Mouse (Mus musculus) embryo, embryonic 11 days (tissue): ENCODE results near the gene Slc48a1.

Source experiments
- DNase-seq: peaks from one replicate; pipeline ENCODE4 v3.0.0-alpha.2; 2015

Gene Slc48a1

DNA sequence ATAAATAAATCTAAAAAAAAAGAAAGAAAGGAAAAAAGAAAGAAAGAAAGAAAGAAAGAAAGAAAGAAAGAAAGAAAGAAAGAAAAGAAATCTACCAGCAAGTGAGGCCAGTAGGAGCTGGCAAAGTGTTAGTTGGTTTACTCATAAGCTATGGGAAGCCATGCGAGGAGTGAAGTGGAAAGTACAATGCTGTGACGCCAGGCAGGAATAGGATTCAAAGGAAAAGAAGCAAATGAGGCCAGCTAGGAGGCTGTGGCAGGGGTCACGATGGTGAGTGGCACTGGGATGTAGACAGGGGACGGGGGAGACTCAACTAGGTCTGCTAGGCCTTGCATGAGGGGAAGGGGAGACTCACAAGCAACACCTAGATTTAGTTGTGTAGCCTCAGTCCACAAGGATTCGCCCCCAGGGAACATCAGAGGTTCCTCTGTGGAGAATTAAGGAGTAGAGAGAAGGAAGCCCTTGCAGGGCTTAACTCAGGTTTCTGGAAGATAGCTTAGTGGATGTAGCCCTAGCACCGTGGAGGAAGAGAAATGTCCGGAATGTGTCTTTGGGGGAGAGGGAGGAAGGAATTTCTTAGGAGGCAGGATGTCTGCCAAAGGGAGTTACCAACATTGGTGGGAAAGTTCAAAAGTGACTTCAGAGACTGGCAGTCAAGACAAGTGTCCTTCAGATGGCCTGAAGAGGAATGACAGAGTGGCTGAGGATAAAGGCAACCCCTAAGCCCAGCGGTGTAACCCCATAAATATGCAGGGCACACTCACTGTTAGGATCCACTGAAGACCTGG lies at the start of gene Slc48a1:
Gene Slc48a1, plus strand, starts transcription at position 210 of the 788 bp plus-strand sequence.
- DNase-seq, result no peak

DNA sequence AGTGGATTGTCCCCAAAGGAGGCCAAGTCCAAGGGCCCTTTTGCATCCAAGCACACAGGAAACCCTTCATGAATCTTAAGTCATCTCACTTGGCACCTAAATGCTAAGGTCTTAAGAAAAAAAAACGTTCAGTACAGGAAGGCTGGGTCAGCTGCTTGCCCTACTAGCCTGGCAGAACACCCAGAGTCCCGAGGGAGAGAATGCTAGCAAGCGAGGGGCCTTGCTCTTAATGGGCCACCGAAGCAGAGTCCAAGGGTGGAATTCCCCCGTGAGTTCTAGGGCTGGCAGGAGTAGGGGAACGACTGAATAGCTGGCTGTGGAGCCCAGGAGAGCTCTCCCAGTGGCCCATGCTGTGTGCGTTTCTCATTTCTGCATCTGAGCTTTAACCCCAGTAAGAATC lies 49.5 kb upstream of the Slc48a1 start:
- no peak for DNase-seq

DNA sequence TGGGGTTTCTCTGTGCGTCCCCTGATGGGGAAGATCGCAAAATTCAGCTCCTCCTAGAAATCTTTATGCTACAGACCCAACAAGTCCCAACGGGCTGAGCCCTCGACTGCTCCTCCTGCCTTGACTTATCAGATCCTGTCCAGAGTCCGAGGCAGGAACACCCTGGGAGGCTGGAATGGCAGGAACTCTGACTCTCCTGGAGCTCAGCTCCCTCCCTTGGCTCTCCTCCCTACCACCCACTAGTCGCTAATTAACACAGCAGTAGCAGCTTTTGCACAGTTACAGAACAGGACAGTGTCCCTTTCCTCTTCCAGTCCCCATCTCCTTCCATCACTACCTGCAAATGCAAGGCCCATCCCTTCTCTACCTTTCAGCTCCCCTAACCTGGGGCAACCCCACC lies 48.0 kb upstream of the Slc48a1 start:
- no peak for DNase-seq

DNA sequence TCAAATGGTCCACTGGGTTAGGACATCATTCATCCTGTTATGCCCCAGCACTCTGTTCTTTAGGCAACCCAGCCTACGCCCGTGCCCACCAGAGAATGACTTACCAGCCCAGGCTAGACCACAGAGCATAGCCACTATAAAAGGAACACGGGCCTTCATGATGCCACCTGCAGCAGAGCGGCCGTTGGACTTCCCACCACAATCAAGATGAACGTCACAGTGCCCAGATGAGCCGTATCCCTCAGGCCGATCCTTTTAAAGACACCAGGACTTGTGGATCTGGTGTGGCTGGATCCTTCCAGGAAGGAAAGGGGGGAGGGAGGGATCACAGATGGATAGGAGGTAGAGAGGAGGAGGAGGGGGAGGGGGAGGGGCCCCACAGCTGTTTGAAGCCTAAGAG lies 47.2 kb upstream of the Slc48a1 start, which contains the start of gene Endou:
Gene Endou, minus strand, starts transcription at position 229 of the 400 bp plus-strand sequence.
- DNase-seq, result no peak

DNA sequence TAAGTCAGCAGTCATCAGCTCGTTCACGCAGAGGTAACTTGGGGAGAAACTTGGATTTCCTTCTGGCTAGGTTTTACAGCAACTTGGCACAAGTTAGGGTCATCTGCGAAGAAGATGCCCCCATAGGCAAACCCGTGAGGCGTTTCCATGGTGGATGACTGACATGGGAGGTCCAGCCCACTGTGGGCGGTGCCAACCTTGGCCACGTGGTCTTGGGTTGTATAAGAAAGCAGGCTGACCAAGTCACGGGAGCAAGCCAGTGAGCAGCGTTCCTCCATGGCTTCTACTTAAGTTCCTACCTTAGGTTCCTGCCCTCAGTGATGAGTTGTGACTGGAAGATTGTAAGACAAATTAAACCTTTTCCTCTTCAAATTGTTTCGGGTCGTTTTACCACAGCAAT lies 46.3 kb upstream of the Slc48a1 start:
- no peak for DNase-seq

DNA sequence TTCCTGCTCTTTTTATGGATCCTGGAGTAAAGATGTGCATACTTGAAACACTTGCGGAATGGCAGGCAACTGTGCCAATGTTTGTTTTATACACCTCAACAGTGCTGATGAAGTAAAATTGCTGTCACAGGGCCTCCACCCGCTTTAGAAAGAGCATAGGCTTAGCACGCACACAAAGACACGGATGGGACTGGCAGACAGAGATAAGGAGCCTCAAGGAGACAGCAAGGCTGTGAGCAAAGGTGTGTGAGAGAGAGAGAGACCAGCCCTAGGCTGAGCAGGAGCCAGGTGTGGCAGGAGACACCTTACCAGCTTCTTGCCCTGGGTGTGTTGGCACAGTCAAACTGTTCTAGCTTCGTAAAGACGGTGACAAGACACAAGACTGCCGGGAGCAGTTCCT lies 39.4 kb upstream of the Slc48a1 start:
- no peak for DNase-seq

DNA sequence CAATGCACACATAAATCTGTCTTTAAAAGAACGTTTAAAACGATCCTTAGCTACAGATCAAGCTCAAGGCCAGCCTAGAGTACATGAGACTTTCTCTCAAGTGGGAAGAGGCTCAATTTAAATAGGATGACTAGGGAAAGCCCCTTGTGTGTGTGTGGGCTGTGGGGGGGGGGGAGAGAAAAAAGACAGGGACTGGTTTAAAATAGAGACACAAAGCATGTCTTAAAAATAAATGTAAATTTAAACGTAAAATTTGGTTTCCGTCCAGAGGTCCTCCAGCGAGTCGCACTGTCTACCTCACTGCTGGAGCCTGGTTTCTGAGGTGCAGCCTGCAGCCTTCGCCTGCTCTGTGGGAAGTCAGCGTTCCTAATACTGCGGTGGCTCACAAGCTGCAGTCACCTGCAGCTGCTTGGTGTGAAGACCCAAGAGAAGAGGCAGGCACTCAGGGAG lies 38.0 kb upstream of the Slc48a1 start:
- DNase-seq, result no peak

DNA sequence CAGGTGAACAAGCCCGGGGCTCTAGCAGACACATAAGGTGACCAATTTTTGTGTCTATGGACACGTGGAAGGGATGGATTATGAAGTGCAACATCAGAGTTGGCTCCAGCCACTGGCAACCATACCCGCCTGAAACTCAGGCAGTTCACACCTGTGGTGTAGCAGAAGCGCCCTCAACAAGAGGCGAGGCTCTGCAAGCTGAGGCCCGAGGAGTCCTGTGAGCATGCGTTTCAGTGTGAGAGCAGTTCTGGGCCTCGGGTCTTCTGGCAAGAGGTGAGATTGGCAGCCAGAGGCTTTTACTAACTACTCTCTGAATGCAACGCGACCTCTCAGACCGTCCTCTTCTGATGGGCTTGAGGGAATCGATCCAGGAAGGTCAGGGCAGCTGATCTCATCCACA lies 36.7 kb upstream of the Slc48a1 start:
- no peak for DNase-seq

DNA sequence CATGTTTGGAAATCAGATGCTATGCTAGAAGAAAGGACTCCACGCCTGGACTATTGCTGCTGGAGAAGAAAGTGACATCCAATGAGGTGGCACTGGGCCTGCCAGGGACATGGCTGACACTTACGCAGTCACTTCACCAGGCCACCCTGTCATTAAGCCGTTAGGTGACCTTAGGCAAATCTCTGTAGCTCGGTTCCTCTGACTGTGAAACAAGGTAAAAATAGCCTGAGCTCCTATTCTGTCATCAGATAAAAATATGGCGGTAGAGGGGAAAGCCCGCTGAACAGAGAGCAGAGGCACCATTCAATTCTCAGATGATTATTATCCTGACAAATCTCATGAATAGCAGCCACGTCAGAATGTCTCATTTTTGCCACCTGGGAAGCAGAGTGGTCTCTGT lies 36.2 kb upstream of the Slc48a1 start:
- no peak for DNase-seq

DNA sequence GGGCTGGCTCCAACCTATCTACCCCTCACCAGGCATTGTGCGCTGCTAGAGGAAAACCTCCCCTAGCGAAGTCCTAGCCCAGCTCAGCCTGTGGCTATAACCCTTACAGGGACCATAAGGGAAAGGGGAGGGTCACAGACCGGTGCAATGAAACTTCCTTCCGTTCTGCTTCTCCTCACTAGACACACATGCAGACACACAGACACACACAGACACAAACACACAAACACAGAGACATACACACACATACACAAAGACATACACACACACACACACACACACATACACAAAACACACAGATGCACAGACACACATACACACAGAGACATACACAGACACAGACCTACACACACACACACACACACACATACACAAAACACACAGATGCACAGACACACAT lies 35.7 kb upstream of the Slc48a1 start:
- no peak for DNase-seq

DNA sequence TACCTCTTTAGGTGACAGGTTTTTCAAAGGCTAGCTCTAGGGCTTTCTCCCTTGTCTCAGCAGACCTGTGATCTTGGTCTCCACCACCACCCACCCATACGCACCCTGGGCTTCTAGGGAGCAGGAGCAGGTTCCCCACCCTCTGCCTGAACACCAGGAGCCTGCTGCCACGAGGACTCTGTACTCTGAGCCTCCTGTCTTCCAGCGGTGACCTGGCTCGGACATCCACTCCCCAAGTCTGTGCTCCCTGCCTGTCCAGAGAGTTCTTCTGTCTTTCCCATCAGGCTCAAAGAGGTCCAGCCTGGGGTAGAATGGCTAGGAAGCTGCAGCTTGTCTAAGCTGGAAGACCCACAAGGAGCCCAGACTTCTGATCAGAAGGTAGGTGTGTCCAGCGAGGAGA lies 35.1 kb upstream of the Slc48a1 start:
- no peak for DNase-seq

DNA sequence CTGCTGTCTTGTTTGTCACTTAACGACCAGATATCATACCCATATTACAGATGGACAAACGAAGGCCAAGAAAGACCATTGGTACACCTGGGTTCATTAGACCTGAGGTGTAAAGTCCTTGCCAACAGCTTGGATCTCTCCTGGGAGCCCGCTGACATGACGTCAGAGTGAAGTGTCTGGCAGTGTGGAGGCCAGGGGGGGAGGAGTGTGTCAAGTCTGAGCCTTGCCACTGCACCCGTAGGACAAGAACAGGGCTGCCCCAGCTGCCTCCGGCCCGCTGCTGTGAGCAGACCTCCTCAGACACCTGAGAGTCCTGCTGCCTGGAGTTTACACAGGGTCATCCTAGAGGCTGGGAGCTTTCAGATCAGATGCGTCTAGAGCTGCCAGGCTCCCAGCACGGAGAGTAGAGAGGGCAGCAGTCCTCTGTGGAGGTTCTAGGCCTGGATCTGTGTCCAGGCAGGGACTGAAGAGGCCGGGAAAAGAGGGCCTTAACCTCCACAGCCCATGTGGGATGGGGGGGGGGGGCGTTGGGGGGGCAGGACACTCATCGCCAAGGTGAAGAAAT lies 34.3 kb upstream of the Slc48a1 start:
- DNase-seq, result no peak

DNA sequence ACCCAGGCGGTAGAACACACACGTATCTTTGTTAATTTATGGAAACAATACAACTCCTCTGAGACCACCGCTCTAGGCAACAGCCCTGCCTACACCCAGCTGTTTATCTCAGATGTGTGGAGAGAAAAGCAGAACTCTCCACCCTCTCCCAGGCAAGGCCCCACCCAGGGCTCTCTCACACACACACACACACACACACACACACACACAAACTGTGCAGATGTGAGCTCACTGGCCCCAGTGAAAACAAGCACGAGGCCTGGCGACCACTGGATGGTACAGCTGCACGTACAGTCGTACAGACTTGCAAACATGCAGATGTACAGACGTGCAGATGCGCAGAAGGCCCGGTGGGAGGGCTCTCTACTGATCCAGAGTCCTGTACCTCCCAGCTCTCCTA lies 33.4 kb upstream of the Slc48a1 start:
- no peak for DNase-seq

DNA sequence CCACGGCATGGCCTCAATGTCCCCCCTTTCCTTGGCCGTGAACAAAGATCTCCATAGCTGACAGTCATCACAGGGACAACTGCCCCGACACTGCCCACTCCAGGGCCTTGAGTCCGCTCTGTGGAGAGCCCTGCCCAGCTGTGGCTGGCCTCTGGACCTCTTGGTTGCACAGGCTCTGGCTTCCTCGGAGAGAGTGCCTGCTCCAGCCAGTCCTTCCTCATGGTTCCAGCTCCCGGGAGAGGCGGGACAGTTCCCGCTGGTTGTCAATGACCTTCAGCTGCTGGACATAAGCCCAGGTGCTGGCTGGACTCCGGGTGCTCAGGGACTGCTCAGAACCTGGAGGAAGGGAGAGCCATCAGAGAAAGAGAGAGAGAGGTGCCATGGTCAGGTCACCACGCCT lies 33.0 kb upstream of the Slc48a1 start:
- DNase-seq, result no peak

DNA sequence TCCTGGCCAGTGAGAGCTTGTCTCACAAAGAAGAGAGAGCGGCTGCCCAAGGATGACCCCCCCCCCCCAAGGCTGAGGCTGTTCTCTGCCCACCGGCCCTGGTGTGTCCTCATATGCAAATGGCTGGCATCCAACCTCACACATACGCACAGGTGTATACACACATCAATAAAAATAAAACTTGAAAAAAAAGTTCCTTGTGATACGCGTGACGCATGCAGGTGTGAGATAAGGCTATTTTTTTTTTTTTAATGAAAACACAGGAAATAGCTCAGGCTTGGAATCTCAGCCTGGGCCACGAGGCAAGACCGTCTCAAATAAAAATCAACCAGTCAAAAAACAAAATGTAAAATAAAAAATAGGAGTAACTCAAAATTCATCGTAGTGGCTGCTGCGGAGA lies 32.0 kb upstream of the Slc48a1 start:
- no peak for DNase-seq

DNA sequence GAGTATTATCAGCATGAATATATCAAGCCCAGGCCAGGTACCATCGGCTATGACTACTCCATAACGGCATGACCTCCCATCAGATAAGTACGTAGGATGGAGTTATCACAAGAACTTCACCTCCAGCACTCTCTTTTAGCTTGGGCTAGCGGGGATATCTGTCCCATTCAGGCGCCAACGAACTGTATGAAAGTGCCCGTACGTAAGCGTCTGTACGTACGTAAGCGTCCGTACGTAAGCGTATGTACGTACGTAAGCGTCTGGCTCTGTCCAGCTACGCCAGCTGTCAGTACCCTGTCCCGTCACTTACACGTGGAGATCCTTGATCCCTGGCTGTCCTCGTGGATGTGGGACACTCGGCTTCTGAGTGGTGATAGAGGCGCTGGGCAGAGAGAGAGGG lies 31.6 kb upstream of the Slc48a1 start:
- DNase-seq, result no peak

DNA sequence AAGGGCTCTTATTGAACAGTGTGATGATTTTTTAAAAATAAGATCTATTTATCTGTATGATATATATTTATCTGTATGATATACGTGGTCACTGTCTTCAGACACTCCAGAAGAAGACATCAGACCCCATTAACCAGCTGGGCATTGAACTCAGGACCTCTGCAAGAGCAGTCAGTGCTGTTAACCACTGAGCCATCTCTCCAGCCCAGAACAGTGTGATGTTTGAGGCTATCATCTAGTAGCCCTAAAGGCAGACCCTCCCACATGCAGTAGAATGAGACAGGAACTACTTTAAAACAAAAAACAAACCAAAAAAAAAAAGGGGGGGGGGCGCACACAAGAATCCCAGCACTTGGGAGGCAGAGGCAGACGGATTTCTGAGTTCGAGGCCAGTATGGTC lies 30.8 kb upstream of the Slc48a1 start:
- no peak for DNase-seq

DNA sequence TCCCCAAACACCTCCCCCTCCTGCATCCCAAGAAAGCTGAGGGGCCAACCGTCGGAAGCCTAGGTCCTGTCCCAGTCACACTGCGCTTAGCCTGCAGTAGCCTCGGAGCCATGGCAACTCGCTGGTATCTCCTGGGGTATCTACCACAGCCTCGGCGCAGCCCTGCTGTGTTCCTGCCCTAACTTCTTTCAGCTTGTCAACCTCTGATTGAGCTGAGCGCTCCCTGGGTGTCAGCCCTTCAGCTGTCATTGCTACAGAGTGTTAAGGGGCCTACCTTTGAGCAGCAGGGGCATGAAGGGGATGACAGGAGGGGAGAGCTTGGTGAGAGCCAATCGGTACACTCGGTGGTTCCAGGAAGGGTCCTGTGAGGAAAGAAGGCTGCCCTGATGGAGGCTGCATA lies 30.0 kb upstream of the Slc48a1 start:
- DNase-seq, result no peak

DNA sequence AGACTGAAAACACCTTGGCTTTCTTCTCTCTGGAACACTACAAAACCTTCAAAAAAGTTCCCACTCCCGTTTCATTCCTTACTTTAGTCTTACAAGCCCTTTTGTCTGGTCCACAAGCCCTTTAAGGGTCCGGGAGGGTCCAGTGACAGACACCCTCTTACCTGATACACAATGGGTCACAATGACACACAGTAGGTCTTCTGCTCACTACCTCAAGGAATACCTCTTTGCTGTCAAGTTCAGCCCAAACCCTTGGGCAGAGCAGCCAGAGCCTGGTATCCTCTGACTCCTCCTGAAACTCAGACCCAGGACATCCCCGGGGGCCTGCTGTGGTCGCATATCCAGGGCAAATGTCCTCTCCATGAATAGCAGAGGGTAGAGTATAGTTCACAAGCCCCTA lies 29.4 kb upstream of the Slc48a1 start:
- no peak for DNase-seq

DNA sequence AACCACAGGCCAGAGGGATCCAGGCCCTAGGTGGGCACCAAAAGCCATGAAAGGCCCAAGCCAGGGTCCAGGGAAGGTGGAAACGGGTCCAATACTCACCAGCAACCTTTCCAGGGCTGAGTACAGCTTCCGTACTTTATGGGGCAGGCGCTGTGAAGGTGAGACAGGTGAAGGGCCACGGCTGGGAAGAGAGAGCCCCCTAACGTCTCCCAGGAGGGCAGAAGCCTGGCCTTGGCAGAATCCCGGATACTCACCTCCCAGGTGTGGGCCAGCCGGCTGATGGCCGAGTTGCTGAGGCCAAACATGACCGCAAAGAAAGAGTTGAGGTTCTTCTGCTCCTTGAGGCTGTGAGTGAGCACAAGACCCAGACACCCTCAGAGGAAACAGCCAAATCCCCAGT lies 28.9 kb upstream of the Slc48a1 start:
- no peak for DNase-seq

DNA sequence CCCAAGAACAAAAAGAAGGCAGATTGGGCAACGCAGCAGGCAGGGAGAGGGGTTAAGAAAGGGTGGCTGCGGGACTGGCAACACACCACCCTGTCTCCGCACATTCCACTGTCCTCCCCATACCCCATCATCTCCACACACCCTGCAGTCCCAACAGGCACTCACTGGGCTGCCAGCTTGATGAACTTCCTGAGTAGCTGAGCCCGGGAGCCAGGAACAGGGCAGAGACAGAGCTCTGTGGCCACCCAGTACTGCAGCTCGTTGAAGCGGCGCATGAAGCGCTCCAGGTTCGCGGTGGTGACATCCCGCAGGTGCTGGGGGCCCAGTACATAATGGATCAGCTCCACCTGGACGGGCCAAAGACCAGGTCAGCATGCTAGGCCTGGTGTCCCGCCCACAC lies 28.5 kb upstream of the Slc48a1 start:
- no peak for DNase-seq

DNA sequence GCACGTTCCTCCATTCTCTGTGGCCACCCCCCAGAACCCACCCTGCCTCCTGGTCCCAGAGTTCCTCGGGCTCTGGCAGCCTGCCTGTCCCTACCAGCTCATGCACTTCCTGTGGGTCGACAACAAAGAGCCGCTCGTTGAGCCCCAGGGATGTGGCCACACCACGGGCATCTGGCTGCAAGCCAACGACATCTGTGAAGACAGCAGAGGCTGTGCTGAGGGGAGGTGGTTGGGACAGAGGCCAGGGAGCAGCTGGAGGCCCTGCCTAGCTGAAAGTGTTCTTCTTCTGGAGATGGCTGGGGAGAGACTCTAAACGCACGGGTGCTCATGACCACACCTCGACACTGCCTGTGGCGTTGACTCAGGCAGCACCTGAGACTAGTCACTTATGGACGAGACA lies 27.6 kb upstream of the Slc48a1 start:
- DNase-seq, result peak; percentile 56

DNA sequence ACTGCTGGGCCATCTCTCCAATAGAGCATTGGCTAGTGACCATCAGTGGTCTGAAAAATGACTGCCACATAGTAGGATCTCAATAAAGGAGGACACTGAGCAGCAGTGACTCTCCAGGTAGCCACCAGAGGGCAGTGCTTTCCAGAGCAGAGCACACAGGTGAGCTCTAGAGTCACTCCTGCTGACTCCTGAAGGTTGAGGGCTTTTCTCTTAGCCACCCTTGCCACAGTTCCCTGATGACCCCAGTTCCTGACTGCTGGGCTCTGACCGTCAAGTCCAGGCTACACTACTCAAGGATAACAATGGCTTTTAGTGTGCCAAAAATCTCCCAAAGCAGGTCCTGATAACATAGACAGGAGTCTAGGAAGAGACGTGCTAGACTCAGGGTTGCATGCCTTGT lies 26.6 kb upstream of the Slc48a1 start:
- DNase-seq, result no peak

DNA sequence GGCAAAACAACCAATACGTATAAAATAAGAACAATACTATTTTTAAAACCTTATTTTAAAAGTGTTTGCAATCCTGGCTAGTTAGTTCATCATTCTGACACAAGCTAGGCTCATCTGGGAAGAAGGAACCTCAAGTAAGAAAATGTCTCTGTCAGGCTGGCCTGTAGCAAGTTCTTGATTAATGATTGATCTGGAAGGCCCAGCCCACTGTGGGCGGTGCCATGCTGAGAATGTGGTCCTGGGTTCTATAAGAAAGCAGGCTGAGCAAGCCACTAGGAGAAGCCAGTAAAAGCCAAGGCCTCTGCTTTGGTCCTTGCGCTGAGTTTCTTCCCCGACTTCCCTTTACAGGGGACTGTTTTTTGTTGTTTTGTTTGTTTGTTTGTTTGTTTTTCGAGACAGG lies 25.8 kb upstream of the Slc48a1 start:
- no peak for DNase-seq

DNA sequence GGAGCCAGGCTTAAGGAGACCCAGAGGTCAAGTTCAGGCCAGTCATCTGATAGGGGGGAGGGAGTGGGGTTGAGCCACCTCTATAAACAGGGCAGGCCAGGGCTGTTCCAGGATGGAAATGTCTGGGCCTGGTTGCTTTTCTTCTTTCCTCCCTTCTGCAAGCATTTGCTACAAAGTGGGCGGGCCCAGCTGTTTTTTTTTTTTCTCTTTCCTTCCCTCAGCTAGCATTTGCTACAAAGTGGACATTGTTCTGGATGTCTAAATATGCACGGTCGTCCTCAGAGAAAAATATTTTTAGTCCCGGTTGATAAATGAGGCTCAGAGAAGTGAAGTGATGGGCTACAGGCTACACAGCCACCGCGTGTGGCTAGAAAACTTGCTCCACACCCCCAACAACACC lies 23.8 kb upstream of the Slc48a1 start:
- no peak for DNase-seq
